Mouse (Mus musculus) C2C12 (cell line): Measurements from ENCODE around the gene Kdm4c.

Source experiments
- CEBPB ChIP-seq: IDR thresholded peaks from one replicate; pipeline ENCODE4 v1.6.1; 2011; ENCODE audit warnings: low read depth, mild to moderate bottlenecking, control low read depth, moderate library complexity
- CTCF ChIP-seq: IDR thresholded peaks from one replicate; pipeline ENCODE4 v1.5.1; 2011; ENCODE audit not compliant: control insufficient read depth, insufficient read depth, insufficient read length
- FOSL1 ChIP-seq: IDR thresholded peaks from one replicate; pipeline ENCODE4 v1.8.0; 2011; ENCODE audit warnings: mild to moderate bottlenecking, low read length; ENCODE audit not compliant: poor library complexity, insufficient read depth, severe bottlenecking
- MAX ChIP-seq: IDR thresholded peaks from one replicate; pipeline ENCODE4 v1.6.1; 2011; ENCODE audit warnings: mild to moderate bottlenecking, control low read depth
- MYOD1 ChIP-seq: IDR thresholded peaks from one replicate; pipeline ENCODE4 v1.6.1; 2011; ENCODE audit warnings: low read depth; ENCODE audit not compliant: control insufficient read depth, insufficient read length
- MYOG ChIP-seq: IDR thresholded peaks from one replicate; pipeline ENCODE4 v1.6.1; 2011; ENCODE audit not compliant: control insufficient read depth, insufficient read length; ENCODE audit errors: extremely low read depth
- USF1 ChIP-seq: IDR thresholded peaks from one replicate; pipeline ENCODE4 v1.6.1; 2011; ENCODE audit warnings: low read depth, mild to moderate bottlenecking, control low read depth, moderate library complexity

- TF ChIP-seq CTCF, result no peak
- TF ChIP-seq CEBPB, result no peak
- no peak for TF ChIP-seq USF1
- TF ChIP-seq FOSL1, result no peak
- no peak for TF ChIP-seq MYOG
- TF ChIP-seq MAX, result no peak
- TF ChIP-seq MYOD1, result no peak
Observed at GRCm38 (mm10) chr4:74294726-74295125, 52.4 kb downstream of the Kdm4c start.
